Mouse (Mus musculus) liver, embryonic 18 days (tissue): ENCODE measurements around the gene Ddn. TPM values are rescaled to one million over a fixed set of nuclear protein-coding genes. Genes with fewer than 3 reads are reported as not detected.

Experiments used
- polyA plus RNA-seq: library from polyadenylated mRNA; depleted of rRNA; stranded (reverse); fragments of >200 nt; gene quantifications from 2 replicates; pipeline ENCODE4 v1.2.3, GENCODE M21; 2012; rRNA removed

Ddn gene
- polyA plus RNA-seq = 0.01 and 0.02 TPM in 2 replicates

DNA sequence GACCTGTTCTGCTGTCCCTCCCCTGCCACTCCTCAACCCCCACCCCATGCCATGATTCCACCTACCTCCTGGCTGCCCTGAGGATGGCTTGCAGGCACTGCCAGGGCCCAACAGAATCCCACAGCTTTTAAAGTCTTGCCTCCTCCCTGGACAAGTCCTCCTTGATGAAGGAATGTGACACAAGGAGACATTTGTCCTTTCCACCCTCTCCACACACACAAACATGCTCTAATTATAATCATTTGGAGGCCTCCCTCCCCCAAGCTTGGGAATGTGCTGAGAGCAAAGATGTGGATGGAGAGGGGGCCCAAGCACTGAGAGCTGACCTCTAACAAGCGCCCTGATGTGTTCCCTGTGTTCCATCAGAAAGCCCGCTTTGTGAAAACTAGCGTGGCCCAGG lies at the start of gene Ddn:
TSS of gene Ddn (minus strand) at position 101 of the 400 bp plus-strand sequence.

DNA sequence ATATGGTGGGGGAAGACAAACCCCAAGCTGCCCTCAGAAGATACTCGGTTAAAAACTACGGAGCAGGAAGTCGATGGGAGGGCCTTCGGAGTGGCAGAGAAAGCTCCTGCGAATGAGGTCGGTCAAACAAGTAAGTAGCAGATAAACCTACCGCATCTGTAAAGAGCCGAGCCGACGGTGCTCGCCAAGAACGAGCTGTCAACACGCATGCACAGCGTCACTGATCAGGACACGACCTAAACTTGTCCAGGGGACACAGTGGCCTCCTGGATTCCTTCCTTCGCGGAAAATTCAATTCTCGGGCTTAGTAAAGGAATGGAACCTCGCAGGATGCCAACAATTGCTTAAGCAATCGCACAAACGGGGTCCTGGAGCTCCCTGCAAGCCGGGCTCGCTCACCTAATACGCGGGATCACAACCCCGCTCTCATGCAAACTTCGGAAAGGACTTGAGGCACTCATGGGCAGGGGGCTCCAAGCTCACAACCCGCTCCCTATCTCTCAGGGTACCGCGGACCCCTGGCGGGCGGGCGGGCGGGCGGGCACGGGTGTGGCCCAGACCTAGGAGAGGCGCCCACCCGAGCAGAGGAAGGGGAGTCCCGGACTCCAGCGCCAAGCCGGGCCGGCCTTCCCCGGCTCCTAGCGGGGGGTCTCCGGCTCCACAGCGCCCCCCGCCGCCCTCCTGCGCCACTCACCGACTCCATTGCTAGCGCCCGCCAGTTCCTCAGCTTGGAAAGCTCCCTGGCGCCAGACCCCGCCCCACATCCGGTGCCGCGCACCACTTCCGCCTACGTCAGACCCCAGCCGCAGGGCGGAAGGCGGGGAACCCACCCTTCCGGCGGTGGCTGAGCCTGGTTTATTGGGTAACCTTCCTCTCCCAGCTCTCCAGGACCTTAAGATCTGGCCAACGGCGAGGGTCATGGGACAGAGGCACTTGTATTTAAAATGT lies 21.7 kb upstream of the Ddn start, which contains the start of gene Prkag1:
TSS of gene Prkag1 (minus strand) at position 786 of the 948 bp plus-strand sequence.

DNA sequence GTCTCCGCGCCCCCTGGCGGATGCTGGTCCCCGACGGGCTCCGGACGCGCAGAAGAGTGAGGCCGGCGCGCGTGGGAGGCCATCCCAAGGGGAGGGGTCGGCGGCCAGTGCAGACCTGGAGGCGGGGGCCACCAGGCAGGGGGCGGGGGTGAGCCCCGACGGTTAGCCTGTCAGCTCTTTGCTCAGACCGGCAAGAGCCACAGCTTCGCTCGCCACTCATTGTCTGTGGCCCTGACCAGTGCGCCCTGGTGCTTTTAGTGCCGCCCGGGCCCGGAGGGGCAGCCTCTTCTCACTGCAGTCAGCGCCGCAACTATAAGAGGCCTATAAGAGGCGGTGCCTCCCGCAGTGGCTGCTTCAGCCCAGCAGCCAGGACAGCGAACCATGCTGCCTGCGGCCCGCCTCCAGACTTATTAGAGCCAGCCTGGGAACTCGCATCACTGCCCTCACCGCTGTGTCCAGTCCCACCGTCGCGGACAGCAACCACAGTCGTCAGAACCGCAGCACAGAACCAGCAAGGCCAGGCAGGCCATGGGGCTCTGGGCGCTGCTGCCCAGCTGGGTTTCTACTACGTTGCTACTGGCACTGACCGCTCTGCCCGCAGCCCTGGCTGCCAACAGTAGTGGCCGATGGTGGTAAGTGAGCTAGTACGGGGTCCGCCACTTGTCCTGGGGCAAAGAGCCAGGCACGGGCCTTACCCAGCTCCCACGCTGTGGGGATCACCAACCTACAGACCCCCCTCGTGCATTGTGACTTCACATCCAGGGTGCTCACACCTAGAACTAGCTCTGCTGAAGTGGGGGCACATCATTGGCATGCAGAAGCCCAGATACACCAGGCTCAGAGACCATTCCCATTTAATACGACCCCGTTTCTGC lies 19.4 kb downstream of the Ddn start, which contains the start of gene Wnt1:
TSS of gene Wnt1 (plus strand) at position 197 of the 875 bp plus-strand sequence.

DNA sequence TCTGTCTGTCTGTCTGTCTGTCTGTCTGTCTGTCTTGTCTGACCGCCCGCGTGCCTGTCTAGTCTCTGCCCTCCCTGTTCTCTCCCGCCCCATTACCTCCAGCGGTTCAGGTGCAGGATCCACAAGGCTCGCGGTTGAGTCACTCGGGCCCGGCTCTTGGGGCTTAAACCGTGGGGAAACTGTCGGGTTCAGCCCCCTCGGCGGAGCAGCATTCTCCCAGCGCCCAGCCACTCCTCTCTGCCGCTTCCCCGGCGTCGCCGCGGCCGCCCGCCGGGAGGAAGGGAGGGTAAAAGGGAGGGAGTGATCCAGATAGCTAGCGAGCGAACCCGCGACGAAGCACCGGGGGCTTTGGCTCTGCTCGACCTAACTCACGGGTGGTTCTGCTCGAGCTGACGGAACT lies 31.5 kb downstream of the Ddn start, which contains the start of gene Wnt10b:
TSS of gene Wnt10b (minus strand) at position 389 of the 400 bp plus-strand sequence.

DNA sequence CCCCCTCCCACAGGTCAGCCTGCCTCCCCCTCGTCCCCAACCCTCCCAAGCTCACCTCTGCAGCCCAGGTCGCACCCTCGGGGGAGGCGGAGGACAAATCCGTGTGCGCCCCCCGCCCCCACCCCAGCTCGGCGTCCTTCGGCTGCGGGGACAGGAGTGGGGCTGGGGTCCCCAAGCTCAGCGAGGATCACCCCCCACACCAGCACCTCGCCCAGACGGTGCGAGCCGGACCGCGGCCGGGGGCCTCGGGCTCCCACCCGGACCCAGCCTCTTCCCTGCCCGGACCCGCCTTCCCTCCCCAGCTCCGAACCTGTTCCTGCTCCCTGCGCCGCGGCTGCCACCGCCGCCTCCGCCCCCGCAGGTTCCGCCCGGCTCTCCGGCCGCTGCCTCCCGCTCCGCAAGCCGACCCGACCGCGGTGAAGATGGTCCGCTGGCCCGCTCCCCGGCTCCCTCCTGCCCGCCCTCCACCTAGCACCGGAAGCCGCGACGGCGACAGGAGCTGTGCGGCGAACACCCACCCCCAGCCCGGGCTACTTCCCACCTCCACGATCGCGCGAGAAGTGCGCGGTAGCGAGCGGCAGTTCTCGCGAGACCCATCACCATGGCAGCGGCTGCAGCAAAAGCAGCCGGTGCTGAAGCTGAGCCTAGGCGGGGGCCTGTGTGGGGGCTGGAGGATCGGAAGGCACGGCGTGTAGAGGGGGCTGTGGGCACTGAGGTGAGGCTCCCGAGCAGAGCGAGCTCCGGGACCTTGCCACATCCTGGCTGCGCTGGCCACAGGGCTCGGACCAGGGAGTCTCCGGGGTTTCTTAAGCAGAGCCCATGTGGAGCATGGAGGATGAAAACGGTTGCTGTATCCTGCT lies 46.4 kb downstream of the Ddn start, which contains the start of gene Arf3:
TSS of gene Arf3 (minus strand) at position 545 of the 860 bp plus-strand sequence.

Other genes starting within 250 kb of the Ddn start
- 6.7 TPM in 2 replicates for gene Ccnt1, start 238.6 kb downstream of the Ddn start, polyA plus RNA-seq
- 0.06 TPM in 1 of 2 replicates, not detected in the other for gene 4930415O20Rik, start 238.5 kb downstream of the Ddn start, polyA plus RNA-seq
- gene Adcy6, start 199.4 kb downstream of the Ddn start, polyA plus RNA-seq = 14.0 and 17.8 TPM in 2 replicates
- gene Cacnb3, start 178.7 kb downstream of the Ddn start, polyA plus RNA-seq = 1.2 TPM in 2 replicates
- 16.7 and 18.6 TPM in 2 replicates for gene Ddx23, start 146.6 kb downstream of the Ddn start, polyA plus RNA-seq
- gene Rnd1, start 132.0 kb downstream of the Ddn start, polyA plus RNA-seq = 1.9 and 2.1 TPM in 2 replicates
- gene Ccdc65, start 101.3 kb downstream of the Ddn start, polyA plus RNA-seq = 0.03 and 0.04 TPM in 2 replicates
- gene Fkbp11, start 81.3 kb downstream of the Ddn start, polyA plus RNA-seq = 136 and 198 TPM in 2 replicates
- 17.4 and 22.0 TPM in 2 replicates for gene Arf3, start 46.3 kb downstream of the Ddn start, polyA plus RNA-seq
- gene Wnt10b, start 31.3 kb downstream of the Ddn start, polyA plus RNA-seq = 0.03 and 0.07 TPM in 2 replicates
- gene Wnt1, start 19.6 kb downstream of the Ddn start, polyA plus RNA-seq = not detected in 2 replicates
- 47.3 and 53.3 TPM in 2 replicates for gene Prkag1, start 22.0 kb upstream of the Ddn start, polyA plus RNA-seq
- 3.5 and 6.2 TPM in 2 replicates for gene Kmt2d, start 61.7 kb upstream of the Ddn start, polyA plus RNA-seq
- gene Rhebl1, start 85.0 kb upstream of the Ddn start, polyA plus RNA-seq = 1.5 and 1.6 TPM in 2 replicates
- gene Dhh, start 89.0 kb upstream of the Ddn start, polyA plus RNA-seq = 0.14 and 0.16 TPM in 2 replicates
- gene Lmbr1l, start 108.7 kb upstream of the Ddn start, polyA plus RNA-seq = 15.8 and 17.4 TPM in 2 replicates
- gene Tuba1b, start 125.1 kb upstream of the Ddn start, polyA plus RNA-seq = 760 and 830 TPM in 2 replicates
- gene Gm49450, start 144.1 kb upstream of the Ddn start, polyA plus RNA-seq = 0.19 TPM in 1 of 2 replicates, not detected in the other
- 31.0 and 37.6 TPM in 2 replicates for gene Tuba1a, start 144.2 kb upstream of the Ddn start, polyA plus RNA-seq
- 221 and 258 TPM in 2 replicates for gene Tuba1c, start 220.4 kb upstream of the Ddn start, polyA plus RNA-seq
- 0.17 and 0.37 TPM in 2 replicates for gene Prph, start 245.7 kb upstream of the Ddn start, polyA plus RNA-seq